Comparison of ENCODE assay signal across 28 mouse cellular contexts in genomic region chr2:61662833-61663232, GRCm38 (mm10). TPM values are rescaled to one million over a fixed set of nuclear protein-coding genes. Genes with fewer than 3 reads are reported as not detected.
DNase-seq lines count a peak whose midpoint lies in the region; ATAC-seq lines count a peak whose summit lies in the region.
"Had no signal": no experiment of that assay in that cellular context is flagged by ENCODE, and none has a peak within 500 bp of the region (broad histone marks: within the 10 kb centered on the region; RNA-seq: fewer than 3 reads in every experiment).

No protein-coding gene starts in this region.

- no peaks in the 10 kb centered on the region for H3K27me3 ChIP-seq in heart, embryonic 14.5 days (ENCODE audit: control insufficient read depth, insufficient read depth, low read length)
- no peaks in the 10 kb centered on the region for H3K27me3 ChIP-seq in liver, embryonic 16.5 days (ENCODE audit: control insufficient read depth, insufficient read depth, low read depth, low read length)
- no peaks in the 10 kb centered on the region for H3K27me3 ChIP-seq in forebrain, embryonic 14.5 days (replicated peaks; ENCODE audit: control insufficient read depth, insufficient read depth, low read length)
- no peaks in the 10 kb centered on the region for H3K27me3 ChIP-seq in forebrain, embryonic 15.5 days
- no peaks in the 10 kb centered on the region; the same call in 1 of the 2 replicates for H3K27me3 ChIP-seq in kidney, embryonic 15.5 days
- H3K27me3 ChIP-seq: embryonic facial prominence, embryonic 12.5 days; midbrain, embryonic 12.5 days; neural tube, embryonic 12.5 days had no signal

- H3K36me3 ChIP-seq in heart, embryonic 14.5 days (ENCODE audit: control insufficient read depth, insufficient read depth, low read length): no peaks in the 10 kb centered on the region
- H3K36me3 ChIP-seq in liver, embryonic 16.5 days (ENCODE audit: control insufficient read depth, insufficient read depth): no peaks in the 10 kb centered on the region
- H3K36me3 ChIP-seq in forebrain, embryonic 14.5 days (ENCODE audit: control insufficient read depth, insufficient read depth, low read length): no peaks in the 10 kb centered on the region
- no peaks in the 10 kb centered on the region for H3K36me3 ChIP-seq in forebrain, embryonic 15.5 days
- H3K36me3 ChIP-seq in kidney, embryonic 15.5 days: no peaks in the 10 kb centered on the region
- H3K36me3 ChIP-seq: embryonic facial prominence, embryonic 12.5 days; limb, embryonic 12.5 days; liver, embryonic 15.5 days; midbrain, embryonic 12.5 days; neural tube, embryonic 12.5 days had no signal

- 63% methylated on average over 10 of the region's 10 CpGs for WGBS in heart, embryonic 14.5 days
- WGBS in liver, embryonic 16.5 days (ENCODE audit: insufficient replicate concordance): 60% methylated on average over 10 of the region's 10 CpGs
- WGBS in forebrain, embryonic 14.5 days: 68% methylated on average over 10 of the region's 10 CpGs
- WGBS in forebrain, embryonic 15.5 days: 62% methylated on average over 10 of the region's 10 CpGs
- 76% methylated on average over 10 of the region's 10 CpGs for WGBS in kidney, embryonic 15.5 days

- peak; percentile 13; the same call in 1 of the 2 replicates for ATAC-seq in heart, embryonic 14.5 days (ENCODE audit: insufficient number of reproducible peaks, insufficient read depth, low FRiP score, low read depth)
- ATAC-seq in liver, embryonic 16.5 days (ENCODE audit: low read depth): peak; percentile 35; the same call in 1 of the 2 replicates
- no peak for ATAC-seq in forebrain, embryonic 14.5 days
- ATAC-seq in forebrain, embryonic 15.5 days (replicated peaks): no peak
- ATAC-seq in kidney, embryonic 15.5 days (replicated peaks; ENCODE audit: low FRiP score): no peak
- ATAC-seq: intestine, postnatal 0 days had no signal

- H3K9me3 ChIP-seq in heart, embryonic 14.5 days (ENCODE audit: control insufficient read depth, low read length): no peaks in the 10 kb centered on the region
- H3K9me3 ChIP-seq in liver, embryonic 16.5 days (replicated peaks; ENCODE audit: control insufficient read depth, low read length): no peaks in the 10 kb centered on the region
- H3K9me3 ChIP-seq in forebrain, embryonic 14.5 days (replicated peaks; ENCODE audit: control insufficient read depth, low read length): no peaks in the 10 kb centered on the region
- H3K9me3 ChIP-seq in forebrain, embryonic 15.5 days: no peaks in the 10 kb centered on the region
- H3K9me3 ChIP-seq in kidney, embryonic 15.5 days (replicated peaks): no peaks in the 10 kb centered on the region
- H3K9me3 ChIP-seq: embryonic facial prominence, embryonic 12.5 days; limb, embryonic 12.5 days; liver, embryonic 15.5 days; megakaryocyte, embryonic 14.5 days; midbrain, embryonic 12.5 days; neural tube, embryonic 12.5 days had no signal

- peak overlapping the region; percentile 27 to 35; a peak in 3 of 4 replicates for H3K27ac ChIP-seq in heart, embryonic 14.5 days (replicated peaks in 1 of 2; ENCODE audit: control insufficient read depth in 1 of 2, insufficient read depth in 1 of 2, low read depth in 2 of 2, low read length in 2 of 2)
- no peak overlapping the region for H3K27ac ChIP-seq in liver, embryonic 16.5 days (ENCODE audit: low read length)
- peak overlapping the region; percentile 75 for H3K27ac ChIP-seq in forebrain, embryonic 14.5 days (ENCODE audit: low read depth, low read length)
- H3K27ac ChIP-seq in forebrain, embryonic 15.5 days (replicated peaks): peak overlapping the region; percentile 86
- no peak overlapping the region for H3K27ac ChIP-seq in kidney, embryonic 15.5 days
- H3K27ac ChIP-seq: embryonic facial prominence, embryonic 12.5 days; hindbrain, embryonic 14.5 days; layer of hippocampus, adult 2 months; left cerebral cortex, adult 2 months; limb, embryonic 12.5 days; liver, embryonic 15.5 days; midbrain, embryonic 12.5 days; neural tube, embryonic 12.5 days had no signal

- peaks cover 0 to 4% of the 10 kb centered on the region in 2 experiments; a peak in 2 of 4 replicates for H3K4me1 ChIP-seq in heart, embryonic 14.5 days (ENCODE audit: control insufficient read depth in 2 of 2, insufficient read depth in 2 of 2, low read length in 2 of 2)
- no peaks in the 10 kb centered on the region for H3K4me1 ChIP-seq in liver, embryonic 16.5 days (ENCODE audit: control insufficient read depth, low read depth, low read length)
- H3K4me1 ChIP-seq in forebrain, embryonic 14.5 days (ENCODE audit: control insufficient read depth, insufficient read depth, low read length): peaks cover 3% of the 10 kb centered on the region; the same call in 1 of the 2 replicates
- H3K4me1 ChIP-seq in forebrain, embryonic 15.5 days: peaks cover 39% of the 10 kb centered on the region
- H3K4me1 ChIP-seq in kidney, embryonic 15.5 days: no peaks in the 10 kb centered on the region
- H3K4me1 ChIP-seq: embryonic facial prominence, embryonic 12.5 days; limb, embryonic 12.5 days; liver, embryonic 15.5 days; midbrain, embryonic 12.5 days; neural tube, embryonic 12.5 days had no signal

- H3K4me2 ChIP-seq in heart, embryonic 14.5 days (ENCODE audit: low read length): no peak overlapping the region
- H3K4me2 ChIP-seq in liver, embryonic 16.5 days (ENCODE audit: low read depth, low read length): no peak overlapping the region
- H3K4me2 ChIP-seq in forebrain, embryonic 14.5 days (ENCODE audit: low read length): no peak overlapping the region
- H3K4me2 ChIP-seq in forebrain, embryonic 15.5 days (replicated peaks): no peak overlapping the region
- no peak overlapping the region for H3K4me2 ChIP-seq in kidney, embryonic 15.5 days
- H3K4me2 ChIP-seq: embryonic facial prominence, embryonic 12.5 days; hindbrain, embryonic 14.5 days; limb, embryonic 12.5 days; liver, embryonic 15.5 days; midbrain, embryonic 12.5 days; neural tube, embryonic 12.5 days had no signal

- no peak overlapping the region for H3K4me3 ChIP-seq in heart, embryonic 14.5 days (ENCODE audit: control insufficient read depth in 1 of 2, insufficient read depth in 1 of 2, low read depth in 1 of 2, low read length in 2 of 2)
- no peak overlapping the region for H3K4me3 ChIP-seq in liver, embryonic 16.5 days (ENCODE audit: low read depth, low read length)
- no peak overlapping the region for H3K4me3 ChIP-seq in forebrain, embryonic 14.5 days (ENCODE audit: low read depth, low read length)
- no peak overlapping the region for H3K4me3 ChIP-seq in forebrain, embryonic 15.5 days
- H3K4me3 ChIP-seq in kidney, embryonic 15.5 days (replicated peaks): no peak overlapping the region
- H3K4me3 ChIP-seq: embryonic facial prominence, embryonic 12.5 days; layer of hippocampus, adult 2 months; left cerebral cortex, adult 2 months; limb, embryonic 12.5 days; liver, embryonic 15.5 days; megakaryocyte, embryonic 14.5 days; midbrain, embryonic 12.5 days; myocyte; neural tube, embryonic 12.5 days had no signal

- H3K9ac ChIP-seq in heart, embryonic 14.5 days (ENCODE audit: low read length): no peak overlapping the region
- H3K9ac ChIP-seq in liver, embryonic 16.5 days (ENCODE audit: low read depth, low read length): no peak overlapping the region
- H3K9ac ChIP-seq in forebrain, embryonic 14.5 days (ENCODE audit: low read length): no peak overlapping the region
- H3K9ac ChIP-seq in forebrain, embryonic 15.5 days (replicated peaks): no peak overlapping the region
- H3K9ac ChIP-seq in kidney, embryonic 15.5 days: no peak overlapping the region
- H3K9ac ChIP-seq: embryonic facial prominence, embryonic 12.5 days; hindbrain, embryonic 14.5 days; limb, embryonic 12.5 days; liver, embryonic 15.5 days; midbrain, embryonic 12.5 days; neural tube, embryonic 12.5 days had no signal

- no peak for DNase-seq in heart, postnatal 4 days
- no peak for DNase-seq in liver
- DNase-seq in forebrain, embryonic 14.5 days (ENCODE audit: low spot score): no peak
- DNase-seq: adrenal gland, postnatal 25 days; B cell, adult 2 months; cerebellum, adult 11-12 months; cerebellum, adult 9-11 months; embryo, embryonic 11 days; kidney, postnatal 36 days; right cerebral cortex, adult 18-20 months; spleen, adult 18-20 months; thymus, adult 2 months; thymus, postnatal 36 days had no signal

RNA-seq across cellular contexts. Expression of gene Psmd14, which starts 48.7 kb away (rescaled TPM):
- polyA plus RNA-seq in heart, embryonic 14.5 days (2014; fragmentation: Nextera tagmentation; extraction: Ambion mirVana): 128 and 134 TPM in 2 replicates
- total RNA-seq in heart, postnatal 4 days (2021): 10 to 100 TPM; 88.7 to 90.8 TPM
- 88.3 and 101 TPM in 2 replicates for polyA plus RNA-seq in liver, embryonic 16.5 days (2015; fragmentation: Nextera tagmentation; extraction: Ambion mirVana)
- polyA plus RNA-seq in forebrain, embryonic 14.5 days (2014; fragmentation: Nextera tagmentation; extraction: Ambion mirVana): 279 and 296 TPM in 2 replicates
- 251 and 257 TPM in 2 replicates for polyA plus RNA-seq in forebrain, embryonic 15.5 days (2015; fragmentation: Nextera tagmentation; extraction: Ambion mirVana)
- 179 and 192 TPM in 2 replicates for polyA plus RNA-seq in kidney, embryonic 15.5 days (2015; fragmentation: Nextera tagmentation; extraction: Ambion mirVana)

Comparison
In these comparisons a context has a peak if more than half of its experiments do, and no peak if none do; other contexts are left out.
1. ATAC-seq: peak in heart, embryonic 14.5 days (single experiment) and liver, embryonic 16.5 days (single experiment); none in forebrain, embryonic 14.5 days (single experiment), forebrain, embryonic 15.5 days (single experiment) and kidney, embryonic 15.5 days (single experiment).
2. H3K27ac ChIP-seq: peak in heart, embryonic 14.5 days (2 of 2), forebrain, embryonic 14.5 days (single experiment) and forebrain, embryonic 15.5 days (single experiment); none in liver, embryonic 16.5 days (single experiment) and kidney, embryonic 15.5 days (single experiment).